Mouse (Mus musculus) midbrain, embryonic 15.5 days (tissue): ENCODE measurements at regions not wholly inside any gene's neighbourhood (a gene's known extent, or its start where the extent isn't known, plus 50 kb on each side); places are given as distances from the start of the nearest gene placed in this dataset.
"Not testable (repeated sequence)": the region's sequence is repeated elsewhere in the genome, so short reads cannot be mapped to it uniquely, and the experiment has no call there.

ENCODE experiments used
- ATAC-seq: fragments of 200-750 bp; cut with Nextera tagmentation; replicated peaks from 2 replicates; pipeline ENCODE4 v1.8.0; 2017; ENCODE audit warnings: moderate TSS enrichment
- H3K27ac ChIP-seq: fragments of 300-500 bp; sonication (generic); 2 replicates; pipeline ENCODE4 v1.5.1; 2015; ENCODE audit warnings: mild to moderate bottlenecking, inconsistent platforms
- H3K27me3 ChIP-seq: fragments of 300-500 bp; sonication (generic); replicated peaks from 2 replicates; pipeline ENCODE4 v1.6.1; 2015; ENCODE audit warnings: inconsistent platforms
- H3K36me3 ChIP-seq: fragments of 300-500 bp; sonication (generic); replicated peaks from 2 replicates; pipeline ENCODE4 v1.6.1; 2015; ENCODE audit warnings: inconsistent platforms
- H3K4me1 ChIP-seq: fragments of 300-500 bp; sonication (generic); 2 replicates; pipeline ENCODE4 v1.6.1; 2015; ENCODE audit warnings: inconsistent platforms
- H3K4me2 ChIP-seq: fragments of 300-500 bp; sonication (generic); 2 replicates; pipeline ENCODE4 v1.6.1; 2015; ENCODE audit warnings: inconsistent platforms, mild to moderate bottlenecking, moderate library complexity
- H3K4me3 ChIP-seq: fragments of 300-500 bp; sonication (generic); 2 replicates; pipeline ENCODE4 v1.5.1; 2015; ENCODE audit warnings: mild to moderate bottlenecking, inconsistent platforms
- H3K9ac ChIP-seq: fragments of 300-500 bp; sonication (generic); 2 replicates; pipeline ENCODE4 v1.6.1; 2015; ENCODE audit warnings: mild to moderate bottlenecking, inconsistent platforms
- H3K9me3 ChIP-seq: fragments of 300-500 bp; sonication (generic); 2 replicates; pipeline ENCODE4 v1.6.1; 2016; ENCODE audit warnings: inconsistent platforms
- WGBS: fragments of 180-500 bp; shearing (Covaris S2); methylation state at CpG from one replicate; pipeline ENCODE4 v1.1.7; 2015; ENCODE audit warnings: mixed read lengths; 5-methylcytosine and 5-hydroxymethylcytosine counted together

DNA sequence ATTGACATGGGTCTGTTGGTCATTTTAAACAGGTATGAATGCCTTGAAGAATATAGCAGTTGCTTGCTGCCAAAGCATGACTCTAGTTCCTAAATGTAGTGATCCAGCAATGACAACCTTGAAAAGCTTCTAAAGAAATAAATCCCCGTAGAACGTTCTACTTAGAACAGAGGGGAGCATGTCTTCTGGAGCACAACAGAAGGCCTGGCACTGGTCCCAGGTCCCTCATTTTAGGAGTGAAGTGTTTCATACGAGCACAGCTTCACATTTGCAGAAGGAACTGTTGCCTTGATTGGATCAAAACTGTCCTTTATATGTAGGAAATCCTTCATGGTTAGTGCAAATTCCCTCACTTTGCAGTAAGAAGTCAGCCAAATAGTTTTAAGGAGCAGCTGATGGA, 226.4 kb downstream of the Plod2 start:
- Histone ChIP-seq H3K4me1 (no peaks in the 10 kb centered on the region), H3K27ac (no peak overlapping the region), H3K36me3 (no peaks in the 10 kb centered on the region), H3K4me2 (no peak overlapping the region), H3K27me3 (no peaks in the 10 kb centered on the region), H3K4me3 (no peak overlapping the region), H3K9ac (no peak overlapping the region), H3K9me3 (no peaks in the 10 kb centered on the region)
- 83% methylated on average over 3 of the region's 3 CpGs for WGBS
- no peak for ATAC-seq

- H3K4me1 ChIP-seq = no peaks in the 10 kb centered on the region
- H3K9ac ChIP-seq = no peak overlapping the region
- no peak overlapping the region for H3K4me2 ChIP-seq
- no peak overlapping the region for H3K4me3 ChIP-seq
- H3K9me3 ChIP-seq = no peaks in the 10 kb centered on the region
- no peaks in the 10 kb centered on the region for H3K27me3 ChIP-seq
- ATAC-seq = no peak
- 62% methylated on average over 2 of the region's 2 CpGs for WGBS
- H3K36me3 ChIP-seq = no peaks in the 10 kb centered on the region
- H3K27ac ChIP-seq = no peak overlapping the region
These were observed 227.5 kb downstream of the Plod2 start for GRCm38 (mm10) chr9:92769528-92769927.

GRCm38 (mm10) chr9:92771002-92771401, 229.0 kb downstream of the Plod2 start:
- no peaks in the 10 kb centered on the region for H3K4me1 ChIP-seq
- H3K27me3 ChIP-seq = no peaks in the 10 kb centered on the region
- ATAC-seq = no peak
- no peaks in the 10 kb centered on the region for H3K9me3 ChIP-seq
- no peak overlapping the region for H3K4me2 ChIP-seq
- no peak overlapping the region for H3K27ac ChIP-seq
- H3K9ac ChIP-seq = no peak overlapping the region
- H3K36me3 ChIP-seq = no peaks in the 10 kb centered on the region
- WGBS = 71% methylated on average over 2 of the region's 2 CpGs
- H3K4me3 ChIP-seq = no peak overlapping the region

GRCm38 (mm10) chr9:92771716-92772115, 229.7 kb downstream of the Plod2 start:
- H3K4me1 ChIP-seq = no peaks in the 10 kb centered on the region
- H3K27me3 ChIP-seq = no peaks in the 10 kb centered on the region
- H3K9ac ChIP-seq = no peak overlapping the region
- H3K9me3 ChIP-seq = no peaks in the 10 kb centered on the region
- no peaks in the 10 kb centered on the region for H3K36me3 ChIP-seq
- no peak for ATAC-seq
- H3K27ac ChIP-seq = no peak overlapping the region
- 79% methylated on average over 3 of the region's 3 CpGs for WGBS
- H3K4me3 ChIP-seq = no peak overlapping the region
- H3K4me2 ChIP-seq = no peak overlapping the region

- H3K9me3 ChIP-seq = no peaks in the 10 kb centered on the region
- ATAC-seq = no peak
- no peak overlapping the region for H3K4me3 ChIP-seq
- no peaks in the 10 kb centered on the region for H3K4me1 ChIP-seq
- H3K9ac ChIP-seq = no peak overlapping the region
- H3K27me3 ChIP-seq = no peaks in the 10 kb centered on the region
- H3K36me3 ChIP-seq = no peaks in the 10 kb centered on the region
- no peak overlapping the region for H3K4me2 ChIP-seq
- H3K27ac ChIP-seq = no peak overlapping the region
These were observed 241.0 kb downstream of the Plod2 start for GRCm38 (mm10) chr9:92782922-92783454.

DNA sequence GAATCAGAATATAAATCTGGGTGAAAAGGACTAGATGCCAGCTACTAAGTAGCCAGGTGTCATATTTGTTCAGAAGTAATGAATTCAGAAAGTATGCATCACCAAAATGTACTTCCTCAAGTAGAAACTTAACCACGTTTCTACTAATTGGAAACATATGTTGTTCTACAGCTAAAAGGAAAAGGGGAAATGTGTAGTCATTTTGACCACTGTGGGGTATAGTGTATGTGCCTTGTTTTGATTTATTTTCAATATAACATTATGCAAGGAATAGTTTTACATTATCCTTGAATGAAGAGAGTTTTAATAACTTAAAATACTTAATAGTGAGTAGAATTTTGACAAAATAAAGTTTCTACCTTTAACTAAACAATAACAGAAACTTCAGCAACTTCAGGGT, 257.7 kb downstream of the Plod2 start:
- WGBS = 80% methylated on average over 1 of the region's 1 CpGs
- Histone ChIP-seq H3K27ac (no peak overlapping the region), H3K9me3 (no peaks in the 10 kb centered on the region), H3K4me3 (no peak overlapping the region), H3K36me3 (no peaks in the 10 kb centered on the region), H3K9ac (no peak overlapping the region), H3K27me3 (no peaks in the 10 kb centered on the region), H3K4me1 (no peaks in the 10 kb centered on the region), H3K4me2 (no peak overlapping the region)
- no peak for ATAC-seq

DNA sequence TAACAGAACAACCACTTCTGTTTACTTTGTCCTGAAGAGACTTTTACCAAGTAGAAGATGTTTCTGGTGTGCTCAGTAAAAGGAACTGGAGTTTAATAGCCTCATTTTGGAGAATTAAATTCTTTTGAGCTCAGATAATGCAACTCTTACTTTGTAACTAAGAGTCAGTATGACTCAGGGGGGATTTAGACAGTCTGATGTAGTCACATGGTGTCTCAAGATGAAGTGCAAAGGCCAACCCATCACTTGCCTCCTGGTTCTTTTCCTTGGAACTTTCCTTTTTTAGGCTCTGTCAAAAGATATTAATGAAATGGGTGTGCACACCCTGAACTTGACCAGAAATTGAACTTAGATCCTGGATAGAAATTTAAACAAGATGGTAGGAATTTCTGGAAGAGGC, 267.4 kb downstream of the Plod2 start:
- H3K36me3 ChIP-seq = no peaks in the 10 kb centered on the region
- no peak overlapping the region for H3K4me2 ChIP-seq
- no peaks in the 10 kb centered on the region for H3K9me3 ChIP-seq
- no peaks in the 10 kb centered on the region for H3K27me3 ChIP-seq
- no peak for ATAC-seq
- H3K4me3 ChIP-seq = no peak overlapping the region
- H3K9ac ChIP-seq = no peak overlapping the region
- H3K27ac ChIP-seq = no peak overlapping the region
- no peaks in the 10 kb centered on the region for H3K4me1 ChIP-seq

- Histone ChIP-seq H3K27me3 (no peaks in the 10 kb centered on the region), H3K27ac (no peak overlapping the region), H3K9ac (no peak overlapping the region; the same call in 1 of the 2 replicates), H3K4me1 (no peaks in the 10 kb centered on the region), H3K36me3 (no peaks in the 10 kb centered on the region), H3K4me3 (0 out of 2 replicates have a peak overlapping the region, but pooled peaks have one; percentile 4), H3K9me3 (no peaks in the 10 kb centered on the region), H3K4me2 (peak overlapping the region; percentile 28)
- peak; percentile 85 for ATAC-seq
- WGBS = 29% methylated on average over 11 of the region's 11 CpGs
These were observed 278.7 kb downstream of the Plod2 start for GRCm38 (mm10) chr9:92820721-92821120.

DNA sequence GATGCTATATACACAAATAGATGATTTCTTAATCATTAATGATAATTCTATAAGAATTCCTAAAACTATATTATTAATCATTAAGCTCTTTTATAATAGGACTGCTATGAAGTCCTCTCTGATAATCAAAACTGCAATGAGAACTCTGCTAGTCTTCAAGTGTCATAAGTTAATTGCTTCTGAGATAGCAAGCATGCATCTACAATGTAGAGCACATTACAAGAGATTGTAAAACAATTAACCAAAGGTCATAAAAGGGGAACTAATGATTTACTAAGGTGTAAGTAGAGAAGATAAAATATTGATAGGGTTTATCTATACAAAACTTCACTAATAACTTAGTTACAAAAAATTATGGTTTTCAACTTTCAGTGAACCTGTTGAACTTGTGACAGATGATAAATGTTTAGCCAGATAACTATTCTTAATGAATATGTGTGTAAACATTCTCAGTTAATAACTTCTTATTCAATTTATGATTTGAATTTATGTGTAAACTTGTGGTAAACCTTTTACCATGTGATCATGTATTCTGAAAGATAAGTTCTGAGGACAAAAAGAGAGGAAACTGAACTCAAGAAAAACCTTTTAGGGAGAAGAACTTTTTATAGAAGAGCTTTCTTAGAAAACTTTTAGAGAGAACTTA, 284.8 kb downstream of the Plod2 start:
- no peak overlapping the region for H3K27ac ChIP-seq
- H3K9me3 ChIP-seq = no peaks in the 10 kb centered on the region
- no peak overlapping the region for H3K4me3 ChIP-seq
- no peak overlapping the region for H3K9ac ChIP-seq
- H3K4me2 ChIP-seq = no peak overlapping the region
- no peaks in the 10 kb centered on the region for H3K4me1 ChIP-seq
- H3K27me3 ChIP-seq = no peaks in the 10 kb centered on the region
- H3K36me3 ChIP-seq = no peaks in the 10 kb centered on the region
- no peak for ATAC-seq

DNA sequence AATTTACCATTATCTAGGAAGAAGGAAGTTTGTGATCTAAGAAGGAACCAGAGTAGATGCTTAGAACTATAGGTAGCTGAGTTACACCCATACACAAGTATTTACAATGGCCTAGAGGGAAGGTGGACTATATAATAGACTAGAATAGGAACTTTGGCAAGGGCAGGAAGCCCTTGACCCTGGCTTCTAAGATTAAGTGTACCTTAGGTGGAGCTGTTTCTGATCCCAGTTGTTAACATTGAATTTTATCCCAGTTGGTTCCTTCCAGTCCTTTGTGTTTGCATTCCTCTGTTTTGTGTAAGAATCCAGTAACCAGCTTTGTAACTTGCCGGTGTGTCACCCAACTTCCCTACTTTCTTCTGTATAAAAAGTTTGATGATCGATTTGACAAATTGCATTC, 294.1 kb downstream of the Plod2 start:
- not testable (repeated sequence) for H3K9ac ChIP-seq, H3K4me2 ChIP-seq, H3K27ac ChIP-seq, H3K4me1 ChIP-seq, ATAC-seq, H3K9me3 ChIP-seq, H3K4me3 ChIP-seq, H3K36me3 ChIP-seq, H3K27me3 ChIP-seq
- 94% methylated on average over 2 of the region's 2 CpGs for WGBS

DNA sequence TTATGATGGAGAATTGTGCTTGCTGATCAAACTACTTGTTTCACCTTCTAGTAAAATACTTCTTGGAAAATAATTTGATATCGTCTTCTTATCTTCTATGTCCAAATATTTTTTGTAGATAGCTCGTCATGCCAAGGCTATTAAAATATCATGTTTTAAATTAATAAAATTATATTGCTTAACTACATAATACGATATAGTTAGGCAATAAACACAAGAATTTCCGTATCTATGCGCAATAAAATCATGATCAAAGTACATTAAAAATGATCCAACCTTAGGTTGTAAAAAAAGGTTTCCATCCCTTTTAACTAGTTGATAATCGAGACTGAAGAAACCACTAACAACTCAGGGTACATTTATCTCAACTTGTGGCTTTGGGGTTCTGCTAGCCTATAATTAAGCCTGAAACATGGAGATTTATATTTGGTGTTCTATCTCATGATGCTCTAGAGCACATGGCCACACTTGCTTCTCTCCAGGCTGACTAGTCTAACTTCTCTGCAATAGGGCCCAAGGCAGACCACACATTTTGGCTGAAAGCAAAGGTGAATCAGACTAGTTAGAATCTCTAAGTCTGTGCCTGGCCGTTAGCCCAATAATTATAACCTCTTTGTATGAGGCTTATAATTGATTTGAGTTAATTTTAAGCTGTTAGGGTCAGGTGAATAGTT, 314.5 kb downstream of the Plod2 start:
- no peaks in the 10 kb centered on the region for H3K4me1 ChIP-seq
- no peak overlapping the region for H3K4me3 ChIP-seq
- no peaks in the 10 kb centered on the region for H3K36me3 ChIP-seq
- H3K4me2 ChIP-seq = no peak overlapping the region
- WGBS = 90% methylated on average over 7 of the region's 7 CpGs
- no peaks in the 10 kb centered on the region for H3K9me3 ChIP-seq
- H3K27ac ChIP-seq = no peak overlapping the region
- no peaks in the 10 kb centered on the region for H3K27me3 ChIP-seq
- no peak for ATAC-seq
- no peak overlapping the region for H3K9ac ChIP-seq

DNA sequence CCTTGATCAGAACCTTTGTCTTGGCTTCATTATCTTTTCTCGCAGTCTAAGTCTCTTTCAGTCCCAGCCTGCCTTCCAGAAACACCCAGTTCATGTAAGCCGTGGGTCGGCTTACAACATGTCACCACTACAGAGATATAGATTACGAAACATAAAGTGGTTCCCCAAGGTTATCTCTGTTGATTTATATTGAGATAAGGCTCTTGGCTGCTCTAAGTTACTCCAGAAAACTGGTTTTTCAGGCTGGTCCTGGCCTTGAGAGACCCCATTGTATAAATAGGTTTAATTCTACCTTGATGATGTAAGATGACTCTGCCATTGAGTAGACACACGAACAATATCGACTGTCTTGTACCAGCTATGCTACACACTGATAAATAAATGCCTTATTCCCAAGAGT, 323.8 kb downstream of the Plod2 start:
- H3K27ac ChIP-seq = no peak overlapping the region
- H3K4me1 ChIP-seq = no peaks in the 10 kb centered on the region
- no peak overlapping the region for H3K4me3 ChIP-seq
- H3K27me3 ChIP-seq = no peaks in the 10 kb centered on the region
- H3K9me3 ChIP-seq = no peaks in the 10 kb centered on the region
- H3K9ac ChIP-seq = no peak overlapping the region
- no peaks in the 10 kb centered on the region for H3K36me3 ChIP-seq
- ATAC-seq = no peak
- 92% methylated on average over 6 of the region's 6 CpGs for WGBS
- H3K4me2 ChIP-seq = no peak overlapping the region

- Histone ChIP-seq H3K4me2 (no peak overlapping the region), H3K4me3 (no peak overlapping the region), H3K4me1 (no peaks in the 10 kb centered on the region), H3K36me3 (no peaks in the 10 kb centered on the region), H3K27ac (no peak overlapping the region), H3K9me3 (no peaks in the 10 kb centered on the region), H3K9ac (no peak overlapping the region), H3K27me3 (no peaks in the 10 kb centered on the region)
- 36% methylated on average over 4 of the region's 4 CpGs for WGBS
- ATAC-seq = no peak
These were observed 336.6 kb downstream of the Plod2 start for GRCm38 (mm10) chr9:92878589-92878988.
